Mouse (Mus musculus): ENCODE measurements around the gene Rita1. TPM values are rescaled to one million over a fixed set of nuclear protein-coding genes. Genes with fewer than 3 reads are reported as not detected.

Rita1 gene
- polyA plus RNA-seq, 1 experiment: 8.0 TPM

GRCm38 (mm10) chr5:120576781-120577301 lies 35.5 kb downstream of the Rita1 start:
- H3K27me3 ChIP-seq (ENCODE audit: control insufficient read depth, insufficient read depth, low read length): no peaks in the 10 kb centered on the region
- no peak overlapping the region for H3K27ac ChIP-seq (ENCODE audit: insufficient read depth, low read length)
- H3K36me3 ChIP-seq (ENCODE audit: control insufficient read depth, insufficient read depth, low read length): peaks cover 2% of the 10 kb centered on the region; the same call in 1 of the 2 replicates
- DNase-seq (ENCODE audit: low read depth in 1 of 2, low spot score in 2 of 2): no peak
- H3K4me1 ChIP-seq (ENCODE audit: control insufficient read depth, insufficient read depth, insufficient read length): peaks cover 28% of the 10 kb centered on the region; the same call in 1 of the 2 replicates
- TF ChIP-seq CTCF (IDR thresholded peaks at IDR 0.05; ENCODE audit: extremely low read depth, insufficient read depth, insufficient read length, insufficient replicate concordance) (no peak), POLR2A (IDR thresholded peaks at IDR 0.05; ENCODE audit: low read depth, low read length) (no peak)
- 29% methylated on average over 11 of the region's 11 CpGs for WGBS
- H3K4me3 ChIP-seq (ENCODE audit: extremely low read depth, insufficient read depth, insufficient read length): no peak overlapping the region

GRCm38 (mm10) chr5:120574469-120575063 lies 37.8 kb downstream of the Rita1 start:
- WGBS: 90% methylated on average over 10 of the region's 10 CpGs

GRCm38 (mm10) chr5:120571056-120571740 lies 41.2 kb downstream of the Rita1 start:
- Histone ChIP-seq H3K36me3 (ENCODE audit: control insufficient read depth, insufficient read depth, low read length) (no peaks in the 10 kb centered on the region), H3K27me3 (ENCODE audit: control insufficient read depth, insufficient read depth, low read length) (no peaks in the 10 kb centered on the region), H3K4me3 (ENCODE audit: extremely low read depth, insufficient read depth, insufficient read length) (no peak overlapping the region), H3K4me1 (ENCODE audit: control insufficient read depth, insufficient read depth, insufficient read length) (peaks cover 3% of the 10 kb centered on the region; the same call in 1 of the 2 replicates), H3K27ac (ENCODE audit: insufficient read depth, low read length) (no peak overlapping the region)
- WGBS: 88% methylated on average over 14 of the region's 14 CpGs
- no peak for DNase-seq (ENCODE audit: low read depth in 1 of 2, low spot score in 2 of 2)
- TF ChIP-seq CTCF (IDR thresholded peaks at IDR 0.05; ENCODE audit: extremely low read depth, insufficient read depth, insufficient read length, insufficient replicate concordance) (no peak), POLR2A (IDR thresholded peaks at IDR 0.05; ENCODE audit: low read depth, low read length) (no peak)

More at GRCm38 (mm10) chr5:120574469-120575063, 37.8 kb downstream of the Rita1 start:
- DNase-seq (ENCODE audit: low read depth in 1 of 2, low spot score in 2 of 2): no peak
- H3K27me3 ChIP-seq (ENCODE audit: control insufficient read depth, insufficient read depth, low read length): no peaks in the 10 kb centered on the region
- no peaks in the 10 kb centered on the region for H3K36me3 ChIP-seq (ENCODE audit: control insufficient read depth, insufficient read depth, low read length)
- no peak overlapping the region for H3K27ac ChIP-seq (ENCODE audit: insufficient read depth, low read length)
- no peak for TF ChIP-seq POLR2A (IDR thresholded peaks at IDR 0.05; ENCODE audit: low read depth, low read length)
- TF ChIP-seq CTCF (IDR thresholded peaks at IDR 0.05; ENCODE audit: extremely low read depth, insufficient read depth, insufficient read length, insufficient replicate concordance): no peak
- peaks cover 24% of the 10 kb centered on the region; the same call in 1 of the 2 replicates for H3K4me1 ChIP-seq (ENCODE audit: control insufficient read depth, insufficient read depth, insufficient read length)
- no peak overlapping the region for H3K4me3 ChIP-seq (ENCODE audit: extremely low read depth, insufficient read depth, insufficient read length)

GRCm38 (mm10) chr5:120570289-120570897 lies 42.0 kb downstream of the Rita1 start:
- H3K4me1 ChIP-seq (ENCODE audit: control insufficient read depth, insufficient read depth, insufficient read length): peaks cover 3% of the 10 kb centered on the region; the same call in 1 of the 2 replicates
- TF ChIP-seq POLR2A (IDR thresholded peaks at IDR 0.05; ENCODE audit: low read depth, low read length) (no peak), CTCF (IDR thresholded peaks at IDR 0.05; ENCODE audit: extremely low read depth, insufficient read depth, insufficient read length, insufficient replicate concordance) (no peak)
- no peaks in the 10 kb centered on the region for H3K27me3 ChIP-seq (ENCODE audit: control insufficient read depth, insufficient read depth, low read length)
- no peaks in the 10 kb centered on the region for H3K36me3 ChIP-seq (ENCODE audit: control insufficient read depth, insufficient read depth, low read length)
- WGBS: 41% methylated on average over 11 of the region's 11 CpGs
- H3K27ac ChIP-seq (ENCODE audit: insufficient read depth, low read length): 0 out of 2 replicates have a peak overlapping the region, but pooled peaks have one; percentile 14
- no peak for DNase-seq (ENCODE audit: low read depth in 1 of 2, low spot score in 2 of 2)
- H3K4me3 ChIP-seq (ENCODE audit: extremely low read depth, insufficient read depth, insufficient read length): no peak overlapping the region

- Histone ChIP-seq H3K4me1 (ENCODE audit: control insufficient read depth, insufficient read depth, insufficient read length) (peaks cover 3% of the 10 kb centered on the region; the same call in 1 of the 2 replicates), H3K4me3 (ENCODE audit: extremely low read depth, insufficient read depth, insufficient read length) (no peak overlapping the region), H3K36me3 (ENCODE audit: control insufficient read depth, insufficient read depth, low read length) (no peaks in the 10 kb centered on the region), H3K27ac (ENCODE audit: insufficient read depth, low read length) (no peak overlapping the region), H3K27me3 (ENCODE audit: control insufficient read depth, insufficient read depth, low read length) (no peaks in the 10 kb centered on the region)
- WGBS: 91% methylated on average over 3 of the region's 3 CpGs
- TF ChIP-seq CTCF (IDR thresholded peaks at IDR 0.05; ENCODE audit: extremely low read depth, insufficient read depth, insufficient read length, insufficient replicate concordance) (no peak), POLR2A (IDR thresholded peaks at IDR 0.05; ENCODE audit: low read depth, low read length) (no peak)
- no peak for DNase-seq (ENCODE audit: low read depth in 1 of 2, low spot score in 2 of 2)
Observed at GRCm38 (mm10) chr5:120569791-120570190, 42.6 kb downstream of the Rita1 start.

GRCm38 (mm10) chr5:120568964-120569363 lies 43.4 kb downstream of the Rita1 start:
- WGBS: 81% methylated on average over 4 of the region's 4 CpGs
- H3K36me3 ChIP-seq (ENCODE audit: control insufficient read depth, insufficient read depth, low read length): no peaks in the 10 kb centered on the region
- TF ChIP-seq CTCF (IDR thresholded peaks at IDR 0.05; ENCODE audit: extremely low read depth, insufficient read depth, insufficient read length, insufficient replicate concordance): no peak
- no peak for TF ChIP-seq POLR2A (IDR thresholded peaks at IDR 0.05; ENCODE audit: low read depth, low read length)
- H3K27ac ChIP-seq (ENCODE audit: insufficient read depth, low read length): no peak overlapping the region
- DNase-seq (ENCODE audit: low read depth in 1 of 2, low spot score in 2 of 2): no peak
- no peaks in the 10 kb centered on the region for H3K27me3 ChIP-seq (ENCODE audit: control insufficient read depth, insufficient read depth, low read length)
- no peak overlapping the region for H3K4me3 ChIP-seq (ENCODE audit: extremely low read depth, insufficient read depth, insufficient read length)
- H3K4me1 ChIP-seq (ENCODE audit: control insufficient read depth, insufficient read depth, insufficient read length): peaks cover 3% of the 10 kb centered on the region; the same call in 1 of the 2 replicates
